Mouse (Mus musculus): ENCODE results near the gene Rbm41. TPM values are rescaled to one million over a fixed set of nuclear protein-coding genes. Genes with fewer than 3 reads are reported as not detected.

Gene Rbm41
- polyA plus RNA-seq, 2 experiments: 1.2 TPM

GRCm38 (mm10) chrX:139920572-139920971 lies 77.8 kb downstream of the Rbm41 start:
- Histone ChIP-seq H3K36me3 (replicated peaks; ENCODE audit: control insufficient read depth, insufficient read depth, low read depth) (no peaks in the 10 kb centered on the region), H3K4me1 (replicated peaks; ENCODE audit: control insufficient read depth in 2 of 2, insufficient read depth in 2 of 2, low read length in 1 of 2) (no peaks in the 10 kb centered on the region), H3K27ac (no peak overlapping the region), H3K4me2 (ENCODE audit: low read depth) (no peak overlapping the region), H3K9me3 (ENCODE audit: control insufficient read depth, low read length) (no peaks in the 10 kb centered on the region), H3K4me3 (ENCODE audit: insufficient read depth in 1 of 2, low read depth in 2 of 2, low read length in 2 of 2) (no peak overlapping the region), H3K27me3 (ENCODE audit: control insufficient read depth, insufficient read depth, low read length) (no peaks in the 10 kb centered on the region), H3K9ac (replicated peaks) (no peak overlapping the region)
- TF ChIP-seq EP300 (IDR thresholded peaks at IDR 0.05; ENCODE audit: low read depth) (no peak), CTCF (IDR thresholded peaks at IDR 0.05; ENCODE audit: low read depth) (no peak)
- DNase-seq (ENCODE audit: low read depth in 3 of 3, low spot score in 3 of 3) (no peak), ATAC-seq (ENCODE audit: insufficient read depth) (no peak)
- WGBS (ENCODE audit: insufficient replicate concordance): 71% methylated on average over 4 of the region's 4 CpGs

DNA sequence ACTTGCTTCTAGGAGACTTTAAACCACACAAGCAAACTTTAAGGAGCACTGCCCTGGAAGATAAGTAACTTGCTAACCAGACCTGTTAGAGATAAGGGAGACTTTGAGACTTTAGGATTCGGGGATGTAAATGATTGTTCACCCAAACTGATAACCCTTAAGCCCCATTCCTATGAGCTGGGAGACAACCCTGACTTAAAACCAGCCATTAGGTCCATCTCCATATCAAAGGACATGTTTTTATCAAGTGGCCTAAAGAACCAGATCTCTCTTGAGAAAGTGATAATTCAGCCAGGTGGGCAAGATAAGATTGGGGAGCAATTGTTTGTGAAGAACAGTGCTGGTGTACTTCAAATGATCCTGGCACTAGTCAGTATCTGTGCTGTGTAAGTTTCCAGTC lies 107.0 kb downstream of the Rbm41 start:
- H3K27ac ChIP-seq: no peak overlapping the region
- TF ChIP-seq CTCF (IDR thresholded peaks at IDR 0.05; ENCODE audit: low read depth) (no peak), EP300 (IDR thresholded peaks at IDR 0.05; ENCODE audit: low read depth) (no peak)
- H3K4me1 ChIP-seq (replicated peaks; ENCODE audit: control insufficient read depth in 2 of 2, insufficient read depth in 2 of 2, low read length in 1 of 2): no peaks in the 10 kb centered on the region
- DNase-seq (ENCODE audit: low read depth in 3 of 3, low spot score in 3 of 3) (no peak), ATAC-seq (ENCODE audit: insufficient read depth) (no peak)
- H3K9ac ChIP-seq (replicated peaks): no peak overlapping the region
- no peaks in the 10 kb centered on the region for H3K36me3 ChIP-seq (replicated peaks; ENCODE audit: control insufficient read depth, insufficient read depth, low read depth)
- H3K9me3 ChIP-seq (ENCODE audit: control insufficient read depth, low read length): no peaks in the 10 kb centered on the region
- H3K27me3 ChIP-seq (ENCODE audit: control insufficient read depth, insufficient read depth, low read length): no peaks in the 10 kb centered on the region
- H3K4me2 ChIP-seq (ENCODE audit: low read depth): no peak overlapping the region
- WGBS (ENCODE audit: insufficient replicate concordance): 4% methylated on average over 1 of the region's 1 CpGs
- H3K4me3 ChIP-seq (ENCODE audit: insufficient read depth in 1 of 2, low read depth in 2 of 2, low read length in 2 of 2): no peak overlapping the region

- TF ChIP-seq CTCF (IDR thresholded peaks at IDR 0.05; ENCODE audit: low read depth) (no peak), EP300 (IDR thresholded peaks at IDR 0.05; ENCODE audit: low read depth) (no peak)
- Histone ChIP-seq H3K9ac (replicated peaks) (no peak overlapping the region), H3K9me3 (ENCODE audit: control insufficient read depth, low read length) (no peaks in the 10 kb centered on the region), H3K27me3 (ENCODE audit: control insufficient read depth, insufficient read depth, low read length) (no peaks in the 10 kb centered on the region), H3K4me1 (replicated peaks; ENCODE audit: control insufficient read depth in 2 of 2, insufficient read depth in 2 of 2, low read length in 1 of 2) (no peaks in the 10 kb centered on the region), H3K36me3 (replicated peaks; ENCODE audit: control insufficient read depth, insufficient read depth, low read depth) (no peaks in the 10 kb centered on the region), H3K4me2 (ENCODE audit: low read depth) (no peak overlapping the region), H3K4me3 (ENCODE audit: insufficient read depth in 1 of 2, low read depth in 2 of 2, low read length in 2 of 2) (no peak overlapping the region), H3K27ac (no peak overlapping the region)
- ATAC-seq (ENCODE audit: insufficient read depth) (no peak), DNase-seq (ENCODE audit: low read depth in 3 of 3, low spot score in 3 of 3) (no peak)
Observed at GRCm38 (mm10) chrX:139883221-139883620, 115.2 kb downstream of the Rbm41 start.

DNA sequence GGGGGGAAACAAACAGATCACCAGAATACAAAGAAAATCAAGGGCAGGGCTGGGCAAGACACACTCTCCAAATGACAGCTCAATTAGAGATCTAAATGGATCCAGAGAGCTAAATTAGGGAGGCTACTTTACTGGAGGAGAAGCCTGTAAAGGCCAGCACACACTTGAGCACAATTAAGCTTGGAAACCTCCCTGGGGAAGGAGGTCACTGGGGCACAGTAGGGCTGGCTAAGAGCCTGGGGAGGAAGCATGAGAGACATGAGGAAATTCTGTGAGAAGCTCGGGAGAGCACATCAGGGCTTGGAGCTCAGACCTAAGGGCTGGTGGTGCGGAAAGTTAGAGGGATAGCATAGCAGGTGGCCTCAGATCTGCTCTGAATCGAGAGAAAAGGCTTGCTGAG lies 120.5 kb downstream of the Rbm41 start:
- Histone ChIP-seq H3K36me3 (replicated peaks; ENCODE audit: control insufficient read depth, insufficient read depth, low read depth) (no peaks in the 10 kb centered on the region), H3K9me3 (ENCODE audit: control insufficient read depth, low read length) (no peaks in the 10 kb centered on the region), H3K4me3 (ENCODE audit: insufficient read depth in 1 of 2, low read depth in 2 of 2, low read length in 2 of 2) (no peak overlapping the region), H3K9ac (replicated peaks) (no peak overlapping the region), H3K27ac (no peak overlapping the region), H3K4me1 (replicated peaks; ENCODE audit: control insufficient read depth in 2 of 2, insufficient read depth in 2 of 2, low read length in 1 of 2) (no peaks in the 10 kb centered on the region; a peak in 1 of 4 replicates), H3K27me3 (ENCODE audit: control insufficient read depth, insufficient read depth, low read length) (no peaks in the 10 kb centered on the region), H3K4me2 (ENCODE audit: low read depth) (no peak overlapping the region)
- no peak for DNase-seq (ENCODE audit: low read depth in 3 of 3, low spot score in 3 of 3)
- TF ChIP-seq CTCF (IDR thresholded peaks at IDR 0.05; ENCODE audit: low read depth) (no peak), EP300 (IDR thresholded peaks at IDR 0.05; ENCODE audit: low read depth) (no peak)
- 31% methylated on average over 3 of the region's 3 CpGs for whole genome bisulfite sequencing (ENCODE audit: insufficient replicate concordance)
- no peak for ATAC-seq (ENCODE audit: insufficient read depth)

- Histone ChIP-seq H3K9ac (replicated peaks) (no peak overlapping the region), H3K27me3 (ENCODE audit: control insufficient read depth, insufficient read depth, low read length) (no peaks in the 10 kb centered on the region), H3K4me1 (replicated peaks; ENCODE audit: control insufficient read depth in 2 of 2, insufficient read depth in 2 of 2, low read length in 1 of 2) (no peaks in the 10 kb centered on the region; a peak in 1 of 4 replicates), H3K4me2 (ENCODE audit: low read depth) (no peak overlapping the region), H3K36me3 (replicated peaks; ENCODE audit: control insufficient read depth, insufficient read depth, low read depth) (no peaks in the 10 kb centered on the region), H3K9me3 (ENCODE audit: control insufficient read depth, low read length) (no peaks in the 10 kb centered on the region), H3K27ac (no peak overlapping the region), H3K4me3 (ENCODE audit: insufficient read depth in 1 of 2, low read depth in 2 of 2, low read length in 2 of 2) (no peak overlapping the region)
- TF ChIP-seq EP300 (IDR thresholded peaks at IDR 0.05; ENCODE audit: low read depth): no peak
- TF ChIP-seq CTCF (IDR thresholded peaks at IDR 0.05; ENCODE audit: low read depth): no peak
- ATAC-seq (ENCODE audit: insufficient read depth) (0 out of 2 replicates have a peak, but pooled peaks have one; percentile 51), DNase-seq (ENCODE audit: low read depth in 3 of 3, low spot score in 3 of 3) (no peak)
- WGBS (ENCODE audit: insufficient replicate concordance): 72% methylated on average over 7 of the region's 7 CpGs
Observed at GRCm38 (mm10) chrX:139877105-139877504, 121.3 kb downstream of the Rbm41 start.

Data from liver, embryonic 14.5 days (tissue).